ENCODE assay signal across 7 mouse cellular contexts in the genomic region with DNA sequence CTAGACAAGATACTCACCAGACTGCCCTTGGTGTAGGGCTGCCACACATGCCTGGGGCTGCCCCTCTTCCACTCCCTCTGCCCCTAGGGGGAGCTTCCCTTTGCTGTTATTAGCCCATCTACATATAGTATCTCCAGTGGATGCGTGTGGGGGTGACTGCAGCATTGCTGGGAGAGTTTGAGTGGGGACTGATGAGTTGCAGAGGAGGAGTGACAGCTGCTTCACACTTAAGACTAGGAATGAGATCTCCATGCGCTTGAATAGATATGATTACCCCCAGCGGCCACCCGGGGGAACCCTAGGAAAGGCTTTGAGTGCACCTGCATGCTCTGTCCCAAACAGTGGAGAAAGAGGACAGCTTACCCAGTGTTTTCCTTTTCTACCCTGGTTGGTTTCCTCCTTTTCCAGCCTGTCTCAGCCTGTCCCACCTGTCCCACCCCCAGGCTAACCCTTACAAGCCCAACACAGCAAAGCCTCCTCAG. TPM values are rescaled to one million over a fixed set of nuclear protein-coding genes. Genes with fewer than 3 reads are reported as not detected.
DNase-seq lines count a peak whose midpoint lies in the region; ATAC-seq and TF ChIP-seq lines count a peak whose summit lies in the region.

No protein-coding gene starts in this region.

- H3K9ac ChIP-seq in ES-E14 (ENCODE audit: insufficient read depth, low read depth, low read length, poor library complexity, severe bottlenecking): no peak overlapping the region
- H3K9ac ChIP-seq in embryonic facial prominence, embryonic 11.5 days (replicated peaks; ENCODE audit: low read length): no peak overlapping the region
- H3K9ac ChIP-seq in stomach, embryonic 14.5 days (replicated peaks; ENCODE audit: low read depth, low read length): no peak overlapping the region
- no peak overlapping the region for H3K9ac ChIP-seq in forebrain, embryonic 15.5 days (replicated peaks)

- ATAC-seq in embryonic facial prominence, embryonic 11.5 days (replicated peaks; ENCODE audit: insufficient number of reproducible peaks, low FRiP score, low TSS enrichment, low read depth): no peak
- peak; percentile 37; the same call in 1 of the 2 replicates for ATAC-seq in stomach, embryonic 14.5 days (ENCODE audit: insufficient number of reproducible peaks, insufficient read depth, low FRiP score, low read depth)
- no peak for ATAC-seq in forebrain, embryonic 15.5 days (replicated peaks)

- H3K9me3 ChIP-seq in ES-E14 (ENCODE audit: control insufficient read depth, insufficient read depth, low read depth, low read length): no peaks in the 10 kb centered on the region
- H3K9me3 ChIP-seq in embryonic facial prominence, embryonic 11.5 days (replicated peaks; ENCODE audit: control insufficient read depth, low read length): no peaks in the 10 kb centered on the region
- no peaks in the 10 kb centered on the region for H3K9me3 ChIP-seq in stomach, embryonic 14.5 days (ENCODE audit: control insufficient read depth, low read depth, low read length)
- no peaks in the 10 kb centered on the region for H3K9me3 ChIP-seq in forebrain, embryonic 15.5 days

- H3K27me3 ChIP-seq in embryonic facial prominence, embryonic 11.5 days (ENCODE audit: control insufficient read depth, insufficient read depth, low read length): no peaks in the 10 kb centered on the region
- H3K27me3 ChIP-seq in stomach, embryonic 14.5 days (ENCODE audit: control insufficient read depth, insufficient read depth, low read length): no peaks in the 10 kb centered on the region
- H3K27me3 ChIP-seq in forebrain, embryonic 15.5 days: no peaks in the 10 kb centered on the region

- H3K4me1 ChIP-seq in ES-E14 (ENCODE audit: control insufficient read depth in 2 of 2, insufficient read depth in 2 of 2, low read length in 2 of 2, poor library complexity in 1 of 2): peaks cover 0 to 6% of the 10 kb centered on the region in 2 experiments; a peak in 1 of 4 replicates
- H3K4me1 ChIP-seq in embryonic facial prominence, embryonic 11.5 days (ENCODE audit: control insufficient read depth, insufficient read depth, low read length): no peaks in the 10 kb centered on the region
- no peaks in the 10 kb centered on the region for H3K4me1 ChIP-seq in stomach, embryonic 14.5 days (ENCODE audit: control insufficient read depth, insufficient read depth, low read length)
- H3K4me1 ChIP-seq in forebrain, embryonic 15.5 days: no peaks in the 10 kb centered on the region

- 68% methylated on average over 4 of the region's 4 CpGs for WGBS in embryonic facial prominence, embryonic 11.5 days
- WGBS in stomach, embryonic 14.5 days: 62% methylated on average over 4 of the region's 4 CpGs
- 75% methylated on average over 4 of the region's 4 CpGs for WGBS in forebrain, embryonic 15.5 days

- peak; percentile 37 for DNase-seq in layer of hippocampus, adult 11-12 months (ENCODE audit: low spot score)
- DNase-seq in layer of hippocampus, adult 8-10 months (ENCODE audit: low spot score in 2 of 2): no peak
- peak; percentile 51 for DNase-seq in ES-E14 (ENCODE audit: low read depth, low spot score)
- peak; percentile 13 for DNase-seq in embryonic facial prominence, embryonic 11.5 days (ENCODE audit: low spot score)
- peak; percentile 51 for DNase-seq in layer of hippocampus, adult 9-11 months

- in situ Hi-C loops in ES-E14 (cut with MboI; ENCODE audit: low sequenced_read_pairs in 2 of 2, unreplicated experiment in 2 of 2): no loop called here

- H3K27ac ChIP-seq in ES-E14 (ENCODE audit: insufficient read depth, low read depth, low read length, poor library complexity, severe bottlenecking): no peak overlapping the region
- no peak overlapping the region for H3K27ac ChIP-seq in embryonic facial prominence, embryonic 11.5 days (replicated peaks; ENCODE audit: low read depth, low read length)
- H3K27ac ChIP-seq in stomach, embryonic 14.5 days (ENCODE audit: low read length): peak overlapping the region; percentile 15; the same call in 1 of the 2 replicates
- no peak overlapping the region for H3K27ac ChIP-seq in forebrain, embryonic 15.5 days (replicated peaks)

- H3K4me3 ChIP-seq in ES-E14 (ENCODE audit: insufficient read depth in 1 of 2, low read depth in 1 of 2, low read length in 2 of 2, poor library complexity in 1 of 2, severe bottlenecking in 1 of 2): no peak overlapping the region
- H3K4me3 ChIP-seq in embryonic facial prominence, embryonic 11.5 days (ENCODE audit: low read depth, low read length): no peak overlapping the region
- H3K4me3 ChIP-seq in stomach, embryonic 14.5 days (ENCODE audit: low read depth, low read length): no peak overlapping the region
- no peak overlapping the region for H3K4me3 ChIP-seq in forebrain, embryonic 15.5 days

- H3K36me3 ChIP-seq in ES-E14 (ENCODE audit: control insufficient read depth, insufficient read depth, low read length, poor library complexity, severe bottlenecking): peaks cover 14% of the 10 kb centered on the region
- no peaks in the 10 kb centered on the region; the same call in 1 of the 2 replicates for H3K36me3 ChIP-seq in embryonic facial prominence, embryonic 11.5 days (replicated peaks; ENCODE audit: control insufficient read depth, insufficient read depth, low read depth, low read length)
- peaks cover 17% of the 10 kb centered on the region for H3K36me3 ChIP-seq in stomach, embryonic 14.5 days (ENCODE audit: control insufficient read depth, insufficient read depth, low read length)
- peaks cover 16% of the 10 kb centered on the region for H3K36me3 ChIP-seq in forebrain, embryonic 15.5 days

- no peak overlapping the region for H3K4me2 ChIP-seq in embryonic facial prominence, embryonic 11.5 days (ENCODE audit: low read depth, low read length)
- H3K4me2 ChIP-seq in stomach, embryonic 14.5 days (replicated peaks; ENCODE audit: low read depth, low read length): no peak overlapping the region
- no peak overlapping the region for H3K4me2 ChIP-seq in forebrain, embryonic 15.5 days (replicated peaks)

TF ChIP-seq in ES-E14, 5 proteins besides CTCF, POLR2A, EP300 and RAD21:
- TF ChIP-seq ZNF384 (IDR thresholded peaks at IDR 0.05; ENCODE audit: low read depth, low read length) (no peak), HCFC1 (IDR thresholded peaks at IDR 0.05; ENCODE audit: borderline replicate concordance, insufficient read depth, low read length) (no peak), CHD2 (IDR thresholded peaks at IDR 0.05; ENCODE audit: low read depth, low read length) (no peak), MAFK (IDR thresholded peaks at IDR 0.05; ENCODE audit: insufficient read depth, low read depth, low read length) (no peak), ZC3H11A (IDR thresholded peaks at IDR 0.05; ENCODE audit: borderline replicate concordance, low read depth, low read length) (peak; percentile 52; the same call in 1 of the 2 replicates)

RNA-seq across cellular contexts. Expression of gene Rsg1, which starts 9.1 kb away (rescaled TPM):
- total RNA-seq in layer of hippocampus, adult 8-10 months (2022): 1 to 10 TPM; 2.8 to 5.2 (median 3.4) TPM
- total RNA-seq in ES-E14 (2012; rRNA removed): 2.9 and 4.7 TPM in 2 replicates
- polyA plus RNA-seq in embryonic facial prominence, embryonic 11.5 days (2014; fragmentation: Nextera tagmentation; extraction: Ambion mirVana): 6.2 and 6.8 TPM in 2 replicates
- polyA plus RNA-seq in stomach, embryonic 14.5 days (2014; fragmentation: Nextera tagmentation; extraction: Ambion mirVana): 5.2 and 6.5 TPM in 2 replicates
- polyA plus RNA-seq in forebrain, embryonic 15.5 days (2015; fragmentation: Nextera tagmentation; extraction: Ambion mirVana): 8.4 and 10.9 TPM in 2 replicates

RNA-seq across cellular contexts. Expression of gene Arhgef19, which starts 34.7 kb away (rescaled TPM):
- 10 to 100 TPM; 17.8 to 23.3 (median 21.1) TPM for total RNA-seq in layer of hippocampus, adult 8-10 months (2022)
- 1.7 and 2.3 TPM in 2 replicates for total RNA-seq in ES-E14 (2012; rRNA removed)
- 5.8 and 6.1 TPM in 2 replicates for polyA plus RNA-seq in embryonic facial prominence, embryonic 11.5 days (2014; fragmentation: Nextera tagmentation; extraction: Ambion mirVana)
- 23.0 and 26.4 TPM in 2 replicates for polyA plus RNA-seq in stomach, embryonic 14.5 days (2014; fragmentation: Nextera tagmentation; extraction: Ambion mirVana)
- polyA plus RNA-seq in forebrain, embryonic 15.5 days (2015; fragmentation: Nextera tagmentation; extraction: Ambion mirVana): 1.3 TPM in 2 replicates

RNA-seq across cellular contexts. Expression of gene Fbxo42, which starts 56.9 kb away (rescaled TPM):
- total RNA-seq in layer of hippocampus, adult 8-10 months (2022): 10 to 100 TPM; 22.3 to 24.1 (median 23.5) TPM
- 14.0 and 14.5 TPM in 2 replicates for total RNA-seq in ES-E14 (2012; rRNA removed)
- 23.7 and 25.2 TPM in 2 replicates for polyA plus RNA-seq in embryonic facial prominence, embryonic 11.5 days (2014; fragmentation: Nextera tagmentation; extraction: Ambion mirVana)
- 29.6 and 30.4 TPM in 2 replicates for polyA plus RNA-seq in stomach, embryonic 14.5 days (2014; fragmentation: Nextera tagmentation; extraction: Ambion mirVana)
- 25.0 and 26.5 TPM in 2 replicates for polyA plus RNA-seq in forebrain, embryonic 15.5 days (2015; fragmentation: Nextera tagmentation; extraction: Ambion mirVana)

Comparison
In these comparisons a context has a peak if more than half of its experiments do, and no peak if none do; other contexts are left out.
1. DNase-seq: peak in layer of hippocampus, adult 11-12 months (single experiment), ES-E14 (single experiment), embryonic facial prominence, embryonic 11.5 days (single experiment) and layer of hippocampus, adult 9-11 months (single experiment); none in layer of hippocampus, adult 8-10 months (0 of 2).